Mouse (Mus musculus): ENCODE data around the gene Gm20604. TPM values are rescaled to one million over a fixed set of nuclear protein-coding genes. Genes with fewer than 3 reads are reported as not detected.

Gene Gm20604
- total RNA-seq, 4 experiments from 2014 or later: 6.1 to 8.9 (median 7.5) TPM

DNA sequence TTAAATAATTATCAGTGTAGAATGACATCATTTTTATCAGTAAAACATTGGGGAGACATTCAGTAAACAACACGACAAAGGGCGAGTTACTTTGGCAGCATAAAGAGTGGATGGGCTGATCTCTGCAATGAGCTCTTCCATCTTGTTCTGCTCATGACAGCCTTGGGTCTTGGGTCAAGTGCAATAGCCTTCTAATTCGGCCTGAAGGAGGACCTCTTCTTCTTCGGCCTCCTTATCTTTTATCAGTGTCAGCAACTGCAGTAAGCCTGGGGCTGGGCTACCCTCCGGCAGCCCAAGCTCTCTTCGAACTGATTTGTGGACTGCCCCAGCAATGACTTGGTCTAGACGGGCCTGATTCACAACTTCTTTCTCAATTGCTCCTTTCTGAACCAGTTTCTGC, 16.4 kb downstream of the Gm20604 start:
- no peak for DNase-seq

DNA sequence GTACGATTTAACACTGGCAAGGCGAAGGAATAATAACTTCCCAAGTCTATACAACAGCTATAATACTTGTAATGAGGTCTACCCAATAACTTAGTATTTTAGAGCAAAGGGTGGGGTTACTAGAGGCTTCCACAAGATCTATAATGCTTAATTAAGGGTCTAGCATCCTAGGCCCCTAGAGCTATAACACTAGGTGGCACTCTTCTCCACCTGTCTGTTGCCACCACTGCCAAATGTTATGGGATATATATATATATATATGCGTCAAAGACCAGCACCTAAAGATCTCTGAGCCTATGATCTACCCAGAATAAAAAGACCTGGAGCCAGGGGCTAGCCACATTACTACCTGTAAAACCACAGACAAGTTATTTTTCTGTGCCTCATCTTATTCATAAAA, 18.2 kb downstream of the Gm20604 start:
- no peak for DNase-seq

DNA sequence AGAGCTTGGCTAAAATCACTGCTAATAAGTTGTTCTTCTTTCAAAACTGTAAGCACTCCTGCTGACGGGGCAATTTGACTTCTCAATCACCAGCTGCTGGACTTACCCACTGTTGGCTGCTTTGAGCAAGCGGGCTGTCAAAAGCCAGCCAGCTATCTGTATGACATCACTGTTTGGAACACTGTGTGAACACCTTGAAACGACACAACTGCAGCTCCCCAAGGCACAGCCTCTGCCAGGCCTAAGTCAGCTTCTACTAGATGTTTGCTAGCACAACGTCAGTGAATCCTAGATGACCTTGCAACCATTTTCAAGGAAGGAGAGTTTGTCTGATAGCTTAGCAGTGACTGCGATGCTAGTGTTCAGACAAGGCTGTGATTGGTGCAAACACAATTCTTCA, 19.4 kb downstream of the Gm20604 start:
- no peak for DNase-seq

DNA sequence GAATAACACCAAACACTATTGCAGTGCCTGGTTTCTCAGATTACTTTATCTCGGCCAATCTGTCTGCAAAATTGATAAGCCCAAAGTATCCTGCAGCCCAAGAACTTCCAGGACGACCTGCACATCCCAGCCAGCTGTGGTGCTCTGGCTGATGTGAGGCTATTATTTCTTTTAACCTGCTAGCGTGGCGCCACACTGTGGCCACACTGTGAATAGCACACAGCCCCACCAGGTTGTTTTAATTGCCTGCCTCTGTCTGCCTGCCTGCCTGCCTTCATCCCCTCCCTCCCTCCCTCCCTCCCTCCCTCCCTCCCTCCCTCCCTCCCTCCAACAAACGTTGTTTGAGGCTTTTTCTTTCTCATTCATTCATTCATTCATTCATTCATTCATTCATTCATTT, 25.1 kb downstream of the Gm20604 start:
- no peak for DNase-seq

DNA sequence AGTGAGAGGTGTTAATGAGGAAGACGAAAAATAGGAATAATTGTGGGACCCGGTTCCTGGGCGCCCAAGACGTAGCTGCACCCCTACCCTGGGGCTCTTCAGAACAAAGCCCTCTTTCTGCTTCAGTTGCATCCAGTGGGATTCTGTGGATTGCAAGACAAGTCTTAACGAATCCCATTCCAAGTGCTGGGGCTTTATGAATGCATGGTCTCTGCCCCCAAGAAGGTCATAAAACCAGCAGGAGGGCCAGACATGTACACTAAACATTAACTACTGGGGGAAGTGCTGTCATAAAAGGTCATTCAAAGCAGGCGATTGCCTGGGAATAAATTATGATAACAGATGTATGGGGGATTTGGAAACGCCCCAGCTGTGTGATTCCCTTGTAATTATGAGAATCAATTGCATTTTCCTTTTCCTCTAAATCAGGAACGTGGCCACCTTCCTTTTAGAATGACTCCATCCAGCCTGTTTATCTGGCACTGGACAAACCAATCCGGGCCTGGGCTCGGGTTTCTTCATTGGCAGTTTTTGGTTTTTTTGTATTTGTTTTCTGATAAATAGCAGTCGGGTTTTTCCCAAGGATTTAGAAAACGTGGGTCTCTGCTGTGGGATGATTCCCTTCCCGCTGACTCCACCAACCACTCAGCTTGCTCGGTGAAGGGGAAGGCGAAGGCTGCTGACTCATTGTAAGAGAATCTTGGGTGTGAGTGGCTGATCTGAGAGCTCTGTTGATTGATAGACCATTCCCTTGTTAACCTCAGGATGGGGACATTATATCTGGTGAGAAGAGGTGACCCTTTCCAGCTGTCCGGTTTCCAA, 27.5 kb downstream of the Gm20604 start:
- peak; percentile 55 for DNase-seq

DNA sequence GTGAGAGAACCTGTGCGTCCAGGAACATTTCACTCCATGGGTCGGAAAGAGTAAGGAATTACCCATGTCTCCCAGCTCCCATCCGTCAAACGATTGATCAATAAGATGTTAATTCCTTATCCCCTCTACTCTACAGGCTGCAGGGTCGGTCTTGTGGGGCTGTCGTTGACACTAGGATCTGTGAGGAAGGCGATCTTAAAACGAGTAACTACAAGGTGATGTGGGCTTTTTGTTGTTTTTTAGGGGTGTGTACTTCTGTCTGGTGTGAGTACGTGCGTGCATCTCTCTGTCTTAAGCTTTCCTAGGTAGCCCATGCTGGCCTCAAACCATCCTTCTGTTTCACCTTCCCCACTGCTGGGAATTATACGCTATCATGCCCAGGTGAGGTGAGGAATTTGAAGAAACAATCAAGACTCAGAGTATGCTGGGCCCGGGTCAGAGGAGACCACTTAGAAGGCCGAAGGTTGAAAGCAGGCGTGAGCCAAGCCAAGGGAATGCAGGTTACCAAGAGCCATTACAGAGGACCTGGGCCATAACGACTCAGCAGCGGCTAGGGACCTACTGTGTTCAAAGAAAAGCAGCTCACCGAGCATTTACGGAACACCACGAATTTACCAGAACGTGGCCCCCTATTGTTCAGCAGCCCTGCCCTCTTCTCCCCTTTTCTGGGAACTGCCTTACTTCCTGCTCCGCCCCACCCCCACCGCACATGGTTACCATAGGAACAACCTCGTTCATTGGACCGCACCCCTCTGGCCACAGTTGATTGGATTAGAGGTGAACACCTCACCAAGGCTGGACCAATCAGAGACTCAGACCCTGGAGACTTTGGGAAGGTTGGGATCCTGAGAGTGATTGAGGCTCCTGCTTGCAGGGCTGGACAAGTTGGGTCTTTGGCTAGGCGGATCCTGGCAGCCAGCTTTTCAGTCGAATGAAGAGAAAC, 28.3 kb downstream of the Gm20604 start:
- DNase-seq: no peak

DNA sequence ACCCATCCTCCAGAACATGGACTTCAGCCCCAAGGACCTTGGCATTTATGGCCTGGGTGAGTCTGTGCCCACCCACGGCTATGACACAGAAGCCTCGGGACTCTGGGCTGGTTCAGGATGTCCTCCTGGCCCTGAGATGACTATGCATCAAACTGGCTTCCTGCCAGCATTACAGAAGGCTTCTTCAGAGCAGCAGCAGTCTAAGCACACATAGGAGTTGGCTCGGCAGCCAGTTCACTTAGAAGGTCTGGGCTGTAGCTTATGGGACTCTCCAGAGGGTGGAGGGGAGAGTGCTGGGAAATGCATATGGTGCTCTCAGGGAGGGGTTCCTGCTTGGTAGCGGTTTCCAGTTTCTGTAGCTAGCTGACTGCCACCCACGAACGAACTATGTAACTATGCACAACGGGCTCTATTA, 32.7 kb downstream of the Gm20604 start:
- no peak for DNase-seq

DNA sequence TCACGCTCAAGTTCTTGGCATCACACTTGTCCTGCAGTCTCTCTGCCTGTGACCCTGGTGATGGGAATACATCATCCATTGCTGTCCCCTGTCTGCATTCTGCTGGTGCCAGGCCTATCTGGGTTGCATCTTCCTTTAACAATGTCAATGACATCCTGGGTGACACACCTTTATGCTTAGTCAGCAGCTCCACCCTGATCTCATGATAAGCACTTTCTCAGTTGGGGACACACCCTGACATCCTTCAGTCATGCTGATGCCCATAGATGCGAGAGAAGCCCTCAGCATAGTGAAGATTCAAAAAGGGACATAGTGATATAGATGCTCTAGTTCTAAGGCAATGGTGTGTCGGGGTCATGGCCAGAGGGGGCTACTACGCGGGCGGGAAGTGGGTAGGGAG, 33.3 kb downstream of the Gm20604 start:
- DNase-seq: no peak

DNA sequence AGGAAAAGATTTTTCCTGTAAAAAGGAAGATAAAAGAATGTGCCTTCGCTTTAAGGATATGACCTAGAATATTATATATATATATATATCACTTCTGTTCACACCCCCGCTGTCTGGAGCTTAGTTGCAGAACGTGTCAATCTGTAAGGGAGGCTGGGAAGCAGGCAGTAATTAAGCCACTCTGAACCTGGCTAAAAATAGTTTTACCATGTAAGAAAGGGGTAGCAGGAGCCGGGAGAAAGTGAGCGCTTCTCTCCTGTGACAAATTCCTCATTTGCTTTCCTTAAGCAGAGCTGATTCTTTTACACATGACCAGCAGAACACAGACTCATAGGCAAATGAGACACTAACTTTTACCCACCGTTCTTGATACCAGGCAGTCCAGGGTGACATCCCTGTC, 34.6 kb downstream of the Gm20604 start:
- DNase-seq: no peak

DNA sequence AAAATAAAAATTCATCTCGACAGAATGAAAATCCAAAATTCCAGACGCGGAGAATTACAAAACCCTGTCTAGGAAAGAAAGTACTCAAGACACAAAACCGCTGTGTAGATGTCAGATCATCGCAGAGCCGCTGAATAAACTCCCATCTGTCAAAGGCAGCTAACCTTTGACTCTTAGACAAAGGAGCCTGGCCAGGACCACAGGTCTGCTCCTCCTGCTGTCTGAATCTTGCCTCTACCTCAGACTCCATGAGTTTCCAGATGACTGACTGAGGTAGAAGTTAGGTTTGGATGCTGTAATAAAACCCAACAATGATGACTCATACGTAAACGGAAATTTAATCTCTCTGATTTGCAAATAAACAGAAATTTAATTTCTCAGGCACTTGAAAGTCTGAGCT, 35.5 kb downstream of the Gm20604 start:
- DNase-seq: no peak

DNA sequence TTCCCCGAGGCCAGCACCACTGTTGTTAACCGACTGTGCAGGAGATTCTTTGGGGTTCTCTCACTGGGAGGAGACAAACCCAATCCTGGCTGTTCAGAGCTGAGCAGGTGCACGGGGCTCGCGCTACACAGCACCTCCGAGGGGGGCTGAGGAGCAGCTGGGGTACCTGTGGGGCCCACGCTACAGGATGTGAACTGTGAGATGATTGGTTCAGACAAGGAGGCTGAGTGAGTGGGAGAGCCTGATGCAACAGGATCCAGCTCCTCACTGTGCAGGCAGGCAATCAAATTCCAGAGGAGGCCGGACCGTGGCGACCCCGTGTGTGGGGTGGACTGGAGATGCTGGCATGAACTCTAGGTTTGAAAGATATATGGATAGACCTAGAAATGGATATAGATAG, 36.0 kb downstream of the Gm20604 start:
- no peak for DNase-seq

DNA sequence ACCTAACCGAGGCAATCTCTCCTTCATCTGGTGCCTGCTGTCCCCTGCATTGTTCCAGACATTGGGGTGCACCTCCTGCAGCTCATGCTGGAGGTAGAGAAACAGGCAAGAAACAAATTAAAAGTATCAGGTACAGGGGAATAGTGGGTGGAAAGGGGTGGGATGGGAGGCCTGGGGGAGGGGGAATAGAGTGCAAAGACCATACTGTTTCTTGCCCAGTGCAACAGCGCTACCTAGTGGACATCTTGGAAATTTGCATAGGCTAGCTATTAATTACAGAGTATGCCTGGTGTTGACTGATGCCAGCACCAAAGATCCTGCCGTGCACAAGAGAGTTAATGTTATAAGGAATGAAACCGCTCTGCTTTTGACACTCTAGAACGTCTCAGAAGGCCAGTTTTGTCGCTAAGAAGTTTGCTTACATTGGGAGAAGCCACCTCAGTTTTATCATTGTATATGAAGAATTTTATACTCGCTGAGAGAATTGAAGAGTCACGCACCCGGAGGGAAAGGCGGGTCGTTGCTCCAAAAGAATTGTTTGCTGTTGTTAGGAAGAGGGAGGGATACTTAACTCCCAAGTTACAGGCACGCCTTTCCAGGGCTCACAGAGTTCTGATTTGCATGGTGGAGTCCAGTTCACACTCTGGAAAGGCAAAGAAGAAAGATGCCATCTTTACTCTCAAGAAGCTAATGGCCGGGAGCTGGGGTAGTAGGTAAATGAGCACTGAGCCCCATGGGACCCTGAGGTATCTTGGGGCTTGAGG, 38.7 kb downstream of the Gm20604 start:
- DNase-seq: no peak

DNA sequence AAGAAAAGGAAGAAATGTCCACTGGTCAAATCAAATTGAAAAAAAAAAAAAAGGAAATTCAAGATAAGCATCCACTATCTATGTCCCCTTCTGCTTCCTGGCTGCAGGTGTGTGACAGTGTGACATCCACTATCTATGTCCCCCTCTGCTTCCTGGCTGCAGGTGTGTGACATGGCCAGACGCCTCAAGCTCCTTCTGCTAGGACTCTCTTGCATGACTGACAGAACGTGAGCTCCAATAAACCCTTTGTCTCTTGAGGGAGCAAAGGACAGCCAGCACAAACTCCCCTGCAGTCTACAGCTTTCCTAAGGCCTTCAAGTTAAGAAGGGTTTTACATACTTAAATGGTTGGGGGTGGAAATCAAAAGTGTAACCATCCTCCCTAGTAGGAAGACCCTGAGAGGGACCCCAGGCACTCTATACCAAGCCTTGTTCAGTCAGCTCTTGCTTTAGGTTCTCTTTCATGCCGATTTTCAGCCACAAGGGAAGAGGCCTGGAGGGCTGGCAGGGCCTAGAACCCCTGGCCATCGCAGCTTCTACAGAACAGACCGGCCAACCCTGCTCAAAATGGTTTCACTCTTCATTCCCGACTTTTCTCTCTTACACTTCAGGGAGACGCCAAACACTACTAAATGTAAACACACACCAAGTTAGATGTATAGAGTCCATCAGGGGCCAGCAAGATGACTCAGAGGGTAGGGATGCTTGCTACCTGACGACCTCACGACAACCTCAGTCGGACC, 43.6 kb downstream of the Gm20604 start:
- DNase-seq: no peak

DNA sequence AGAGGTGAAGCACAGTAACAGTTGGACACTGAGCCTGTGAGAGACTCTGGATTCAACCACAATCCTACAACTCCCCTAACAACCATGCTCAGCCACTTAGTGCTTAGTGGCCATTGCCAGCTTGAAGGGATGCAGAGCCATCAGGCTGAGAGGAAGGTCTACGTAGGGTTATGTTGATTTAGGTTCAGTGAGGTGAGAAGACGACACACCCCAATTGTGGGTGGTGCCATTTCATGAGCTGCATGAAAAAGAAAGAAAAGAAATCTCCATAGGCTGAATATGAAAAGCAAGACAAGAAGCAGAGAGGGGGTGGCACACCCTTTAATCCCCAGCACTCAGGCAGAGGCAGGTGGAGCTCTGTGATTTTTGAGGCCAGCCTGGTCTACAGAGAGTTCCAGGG, 44.4 kb downstream of the Gm20604 start:
- DNase-seq: no peak

DNA sequence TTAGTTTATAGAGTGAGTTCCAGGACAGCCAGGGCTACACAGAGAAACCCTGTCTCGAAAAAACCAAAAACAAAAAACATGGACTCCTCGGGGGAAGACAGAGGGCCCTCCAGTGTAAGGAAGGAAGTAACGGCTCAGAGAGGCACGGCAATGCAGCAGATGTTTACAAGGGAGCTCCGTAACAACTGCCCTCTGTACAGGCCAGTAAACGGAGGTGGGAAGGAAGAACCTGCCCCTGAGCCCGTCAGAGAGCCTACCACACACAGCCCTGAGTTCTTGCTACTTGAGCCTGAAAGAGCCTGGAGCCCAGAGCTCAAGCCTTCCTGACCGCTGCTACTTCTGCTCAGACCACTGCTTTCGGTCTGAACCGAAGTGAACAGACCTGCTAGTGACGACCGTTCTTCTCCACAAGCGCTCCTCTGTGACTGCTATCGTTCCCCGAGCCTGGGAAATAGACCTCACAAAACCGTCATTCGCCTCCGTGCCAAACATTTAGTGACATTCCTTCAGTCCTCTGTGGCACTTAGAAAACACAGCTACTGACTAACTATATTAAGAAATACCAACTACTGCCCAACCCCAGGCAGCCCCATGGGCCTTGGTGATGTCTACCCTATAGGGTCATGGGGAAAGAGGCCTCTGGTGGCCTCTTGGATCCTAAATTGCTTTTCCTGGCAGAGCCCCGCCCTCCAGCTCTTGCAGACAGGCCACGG, 45.2 kb downstream of the Gm20604 start:
- DNase-seq: no peak

DNA sequence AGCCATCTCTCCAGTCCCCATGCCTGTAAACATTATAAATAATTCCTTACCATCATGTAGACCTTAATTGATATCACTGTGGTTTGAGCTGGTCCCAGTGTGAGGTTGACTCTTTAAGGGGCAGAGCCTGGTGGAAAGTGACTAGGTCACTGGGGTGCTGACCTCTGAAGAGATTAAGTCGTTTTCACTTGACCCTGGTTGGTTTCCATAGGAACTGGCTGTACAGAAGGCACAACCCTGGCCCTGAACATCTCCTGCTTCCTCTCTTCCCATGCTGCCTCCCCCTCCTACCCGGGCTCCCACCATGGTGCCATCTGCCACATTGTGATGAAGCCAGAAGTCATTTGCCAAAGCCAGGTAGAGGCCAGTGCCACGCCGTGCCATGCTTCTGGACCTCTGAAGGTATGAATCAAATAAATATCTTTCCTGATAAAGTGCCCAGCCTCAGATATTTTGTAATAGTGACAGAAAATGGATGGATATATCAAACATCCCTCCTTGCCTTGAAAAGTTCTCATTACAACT, 47.6 kb downstream of the Gm20604 start:
- no peak for DNase-seq

DNA sequence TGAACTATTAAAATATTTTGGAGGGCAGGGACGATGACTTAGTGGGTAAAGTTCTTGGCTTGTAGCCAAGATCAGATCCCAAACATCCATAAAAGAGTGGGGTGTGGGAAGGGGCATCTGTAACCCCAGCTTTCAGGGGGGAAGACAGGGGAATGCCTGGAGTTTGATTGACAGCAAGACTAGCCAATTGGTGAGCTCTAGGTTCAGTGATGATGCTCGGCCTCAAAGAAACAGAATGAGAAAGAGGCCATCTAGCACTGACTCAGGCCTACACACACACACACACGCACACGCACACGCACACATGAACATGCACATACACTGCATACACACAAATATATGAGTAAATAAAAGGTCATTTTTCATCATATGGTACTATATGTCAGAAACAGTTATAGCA, 48.6 kb downstream of the Gm20604 start:
- DNase-seq: no peak

DNA sequence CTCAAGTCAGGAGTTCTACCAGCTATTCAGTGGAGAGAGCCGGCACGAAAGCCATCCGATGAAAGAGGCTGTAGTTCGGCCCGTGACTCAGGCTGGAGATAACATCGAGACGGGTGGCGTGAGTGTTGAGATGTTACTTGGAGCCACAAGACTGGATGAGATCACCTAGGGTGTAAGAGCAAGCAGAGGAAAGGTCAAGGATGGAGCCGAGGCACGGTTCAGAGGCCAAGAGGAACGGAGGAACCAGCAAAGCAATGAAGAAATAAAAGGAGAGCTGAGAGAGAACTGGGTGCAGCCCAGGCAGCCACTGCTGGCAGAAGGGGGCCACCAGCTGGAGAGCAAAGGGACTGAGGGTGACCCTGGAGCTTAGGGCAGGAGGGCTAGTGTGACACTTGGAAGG, 50.3 kb downstream of the Gm20604 start:
- peak; percentile 58 for DNase-seq

DNA sequence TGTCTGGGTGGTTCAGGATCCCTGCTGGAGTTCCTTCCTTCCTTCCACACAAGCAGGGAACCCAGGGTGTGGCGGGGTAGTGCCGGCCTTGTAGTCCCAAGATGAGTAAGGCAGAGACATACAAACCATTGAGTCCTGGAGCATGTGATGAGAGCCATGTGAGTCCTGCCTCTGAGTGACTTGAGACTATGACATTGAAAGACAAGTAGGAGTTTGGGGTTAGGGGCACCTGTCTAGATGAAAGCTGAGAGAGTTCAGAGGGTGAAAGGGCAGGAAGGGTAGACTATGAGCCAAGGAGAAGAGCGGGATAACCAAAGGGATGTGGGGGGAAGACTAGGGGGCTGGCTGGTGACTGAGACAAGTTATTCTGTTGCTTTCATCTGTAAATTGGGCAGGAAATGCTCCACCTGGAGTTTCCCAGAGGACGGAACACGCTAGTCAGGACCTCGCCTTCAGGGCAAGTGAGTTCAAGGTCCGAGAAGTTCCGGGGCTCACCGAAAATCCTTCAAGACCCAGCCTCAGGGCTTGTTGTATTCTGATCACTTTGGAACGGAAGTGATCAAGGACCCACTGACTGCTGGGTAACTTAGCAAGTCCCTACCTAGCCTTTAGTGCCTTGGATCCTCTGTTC, 51.5 kb downstream of the Gm20604 start:
- DNase-seq: no peak

DNA sequence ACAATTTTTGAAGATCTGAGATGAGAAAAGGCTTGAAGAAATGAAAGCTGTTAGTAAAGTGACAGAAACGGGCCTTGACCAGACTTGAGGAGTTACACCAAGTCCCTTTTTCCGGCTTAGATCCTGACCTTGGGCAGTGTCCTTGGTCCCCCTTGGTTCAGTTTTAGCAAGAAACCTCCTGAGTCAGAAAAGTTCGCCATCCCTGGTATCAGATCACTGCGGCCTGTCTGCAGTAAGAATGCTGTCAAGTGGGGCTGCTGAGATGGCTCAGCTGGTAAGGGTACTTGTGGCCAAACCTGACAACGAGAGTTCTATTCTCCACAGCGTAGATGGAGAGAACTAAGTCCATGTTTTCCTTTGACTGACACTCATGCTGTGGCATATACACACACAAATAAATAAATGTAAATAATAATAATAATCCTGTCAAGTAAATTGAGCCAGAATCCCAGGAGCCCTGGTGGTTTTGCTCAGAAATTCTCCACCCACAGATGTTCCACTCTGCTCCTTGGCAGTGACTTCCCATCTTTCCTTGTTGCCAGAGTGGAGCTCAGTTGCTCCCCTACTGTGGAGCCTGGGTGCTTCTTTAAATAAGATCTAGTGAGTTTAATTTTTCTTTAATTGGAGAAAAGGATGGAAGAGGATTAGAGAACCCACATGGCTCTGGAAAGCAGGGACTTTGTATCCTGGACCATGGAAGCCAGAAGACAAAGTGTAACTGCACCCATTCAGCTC, 52.4 kb downstream of the Gm20604 start:
- no peak for DNase-seq
